Mouse (Mus musculus) CH12.LX (cell line): ENCODE data around the gene Plppr3. TPM values are rescaled to one million over a fixed set of nuclear protein-coding genes. Genes with fewer than 3 reads are reported as not detected.

ENCODE experiments used
- DNase-seq: peaks from one replicate; pipeline ENCODE4 v3.0.0-alpha.2; 2013; ENCODE audit errors: extremely low read depth
- H3K27ac ChIP-seq: 2 replicates; pipeline ENCODE4 v1.5.1; 2012; ENCODE audit warnings: low read depth, mild to moderate bottlenecking, control low read depth, moderate library complexity; ENCODE audit not compliant: insufficient read depth
- H3K27me3 ChIP-seq: replicated peaks from 2 replicates; pipeline ENCODE3; 2012; ENCODE audit warnings: inconsistent platforms
- H3K36me3 ChIP-seq, 2 experiments: replicated peaks in 1 of 2; 2 replicates each; pipeline versions ENCODE3 to v1.6.1; 2012; ENCODE audit warnings: inconsistent platforms in 1 of 2, low read length in 1 of 2, mild to moderate bottlenecking in 1 of 2, mixed read lengths in 1 of 2, moderate library complexity in 1 of 2; ENCODE audit not compliant: control insufficient read depth in 1 of 2, insufficient read depth in 1 of 2
- H3K4me1 ChIP-seq, 2 experiments: 2 replicates each; pipeline ENCODE4 v1.6.1; 2012; ENCODE audit warnings: inconsistent platforms in 1 of 2, moderate library complexity in 1 of 2; ENCODE audit not compliant: insufficient read depth in 2 of 2, control insufficient read depth in 1 of 2
- H3K4me2 ChIP-seq: 2 replicates; pipeline ENCODE4 v1.6.1; 2012; ENCODE audit warnings: low read depth, mild to moderate bottlenecking, control low read depth; ENCODE audit not compliant: poor library complexity, insufficient read depth, severe bottlenecking
- H3K4me3 ChIP-seq, 3 experiments: fragments of 150-350 bp in 1 of 3; sonication (generic) in 1 of 3; replicated peaks in 1 of 3; 2 replicates each; pipeline versions ENCODE3 to v1.5.1; 2011 to 2012; ENCODE audit warnings: low read depth in 2 of 3, low read length in 2 of 3, mild to moderate bottlenecking in 2 of 3, moderate library complexity in 2 of 3, control low read depth in 1 of 3, improper control_type of control experiment in 1 of 3, inconsistent platforms in 1 of 3, mixed read lengths in 1 of 3; ENCODE audit not compliant: poor library complexity in 1 of 3
- H3K79me2 ChIP-seq: replicated peaks from 2 replicates; pipeline ENCODE4 v1.6.1; 2012; ENCODE audit warnings: mild to moderate bottlenecking, moderate library complexity; ENCODE audit not compliant: control insufficient read depth, poor library complexity, insufficient read depth, severe bottlenecking; ENCODE audit errors: extremely low read depth
- H3K9ac ChIP-seq: 2 replicates; pipeline ENCODE4 v1.6.1; 2012; ENCODE audit warnings: low read depth, mild to moderate bottlenecking, control low read depth, moderate library complexity; ENCODE audit not compliant: insufficient read depth
- H3K9me3 ChIP-seq: replicated peaks from 2 replicates; pipeline ENCODE3; 2012; ENCODE audit warnings: low read length, inconsistent platforms, mixed read lengths
- CTCF ChIP-seq, 2 experiments: IDR thresholded peaks in 1 of 2; conservative IDR thresholded peaks in 1 of 2; 2 replicates each; pipeline ENCODE4 v1.5.1; 2011 to 2012; ENCODE audit warnings: low read depth in 2 of 2, low read length in 2 of 2, improper control_type of control experiment in 1 of 2, inconsistent platforms in 1 of 2, mild to moderate bottlenecking in 1 of 2, moderate library complexity in 1 of 2
- E2F4 ChIP-seq: IDR thresholded peaks from 2 replicates; pipeline ENCODE4 v1.6.1; 2011; ENCODE audit warnings: low read depth, low read length, improper control_type of control experiment; ENCODE audit not compliant: insufficient replicate concordance
- ELF1 ChIP-seq: IDR thresholded peaks from 2 replicates; pipeline ENCODE4 v1.6.1; 2014; ENCODE audit warnings: low read depth, mild to moderate bottlenecking, inconsistent platforms, low read length, improper control_type of control experiment
- EP300 ChIP-seq: IDR thresholded peaks from 2 replicates; pipeline ENCODE4 v1.6.1; 2011; ENCODE audit warnings: low read length, improper control_type of control experiment
- ETS1 ChIP-seq: conservative IDR thresholded peaks from 2 replicates; pipeline ENCODE4 v1.6.1; 2012; ENCODE audit warnings: low read depth, mild to moderate bottlenecking, inconsistent platforms, low read length, improper control_type of control experiment, moderate library complexity
- GABPA ChIP-seq: IDR thresholded peaks from 2 replicates; pipeline ENCODE4 v1.6.1; 2012; ENCODE audit warnings: low read depth, low read length, improper control_type of control experiment, inconsistent platforms; ENCODE audit not compliant: insufficient replicate concordance
- KAT2A ChIP-seq: IDR thresholded peaks from 2 replicates; pipeline ENCODE4 v1.6.1; 2012; ENCODE audit warnings: low read length, improper control_type of control experiment, inconsistent platforms; ENCODE audit not compliant: insufficient replicate concordance
- MXI1 ChIP-seq: IDR thresholded peaks from 2 replicates; pipeline ENCODE4 v1.6.1; 2011; ENCODE audit warnings: mild to moderate bottlenecking, low read depth, low read length, improper control_type of control experiment
- NRF1 ChIP-seq: IDR thresholded peaks from 2 replicates; pipeline ENCODE4 v1.6.1; 2014; ENCODE audit warnings: low read depth, mild to moderate bottlenecking, inconsistent platforms, low read length, improper control_type of control experiment, moderate library complexity
- POLR2AphosphoS2 ChIP-seq: IDR thresholded peaks from 2 replicates; pipeline ENCODE4 v1.6.1; 2011; ENCODE audit warnings: low read depth, low read length, improper control_type of control experiment
- RAD21 ChIP-seq: IDR thresholded peaks from 2 replicates; pipeline ENCODE4 v1.6.1; 2011; ENCODE audit warnings: low read depth, mild to moderate bottlenecking, low read length, improper control_type of control experiment, moderate library complexity
- SIN3A ChIP-seq: IDR thresholded peaks from 2 replicates; pipeline ENCODE4 v1.6.1; 2012; ENCODE audit warnings: low read length, improper control_type of control experiment, inconsistent platforms
- SMC3 ChIP-seq: IDR thresholded peaks from 2 replicates; pipeline ENCODE4 v1.6.1; 2011; ENCODE audit warnings: low read depth, low read length, improper control_type of control experiment
- USF2 ChIP-seq: conservative IDR thresholded peaks from 2 replicates; pipeline ENCODE4 v1.6.1; 2011; ENCODE audit warnings: low read depth, low read length, improper control_type of control experiment
- ZMIZ1 ChIP-seq: IDR thresholded peaks from 2 replicates; pipeline ENCODE4 v1.6.1; 2012; ENCODE audit warnings: low read depth, mild to moderate bottlenecking, inconsistent platforms, low read length, improper control_type of control experiment
- dilution Hi-C: fragments of 300-500 bp; cut with MboI; formaldehyde crosslinking; loops from 2 replicates; pipeline ENCODE4 v1.14.3; 2020; ENCODE audit warnings: low sequenced_read_pairs; ENCODE audit not compliant: extremely low pct_unique_long_range_greater_than_20kb, extremely low pct_ligation_motif_present
- in situ Hi-C: fragments of 300-500 bp; cut with MboI; formaldehyde crosslinking; loops from 3 replicates; pipeline ENCODE4 v1.14.3; 2019; ENCODE audit warnings: low sequenced_read_pairs, low pct_ligation_motif_present, low pct_unique_long_range_greater_than_20kb, mixed read lengths
- polyA plus RNA-seq: library from polyadenylated mRNA; unstranded; fragments of >175 nt; gene quantifications from 2 replicates; pipeline ENCODE4 v1.2.1, GENCODE M21; 2012; ENCODE audit warnings: low read depth; ENCODE audit not compliant: insufficient read length
- total RNA-seq, 2 experiments: library from RNA; depleted of rRNA; stranded (reverse); fragments of 300-350 nt in 1 of 2; fragments of >200 nt in 1 of 2; gene quantifications; 2 replicates each; pipeline ENCODE4 v1.2.3; 2012 to 2014

Plppr3 gene
- total and polyA plus RNA-seq, 3 experiments = 0.47 to 3.4 TPM; not detected in 1

DNA sequence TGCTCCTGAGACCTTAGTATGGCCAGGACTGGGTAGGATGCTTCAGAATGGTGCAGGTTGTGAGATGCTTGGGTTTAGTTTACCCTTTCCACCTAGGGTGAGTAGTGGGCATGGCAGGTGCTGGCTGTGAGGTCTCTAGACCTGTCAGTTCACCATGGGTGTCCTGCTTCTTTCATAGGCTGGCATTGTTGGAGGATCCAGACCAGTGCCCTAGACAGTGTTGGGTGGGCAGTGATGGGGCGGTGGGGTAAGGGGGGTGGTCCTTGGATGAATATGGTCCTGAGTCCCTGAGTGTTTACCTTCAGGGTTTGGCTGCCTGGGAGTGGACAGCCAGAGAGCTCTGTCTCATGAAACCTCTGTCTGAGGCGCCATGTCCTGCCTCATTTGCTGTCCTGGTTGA lies 16.5 kb downstream of the Plppr3 start:
- H3K4me1 ChIP-seq = peaks cover 11 to 26% of the 10 kb centered on the region in 2 experiments
- no peaks in the 10 kb centered on the region for H3K9me3 ChIP-seq
- no peak for TF ChIP-seq ETS1
- no peak for TF ChIP-seq ZMIZ1
- no peak for TF ChIP-seq MXI1
- TF ChIP-seq EP300 = no peak
- TF ChIP-seq ELF1 = no peak
- no peak for TF ChIP-seq GABPA
- no peak for TF ChIP-seq USF2
- TF ChIP-seq NRF1 = no peak
- TF ChIP-seq RAD21 = no peak
- TF ChIP-seq E2F4 = no peak
- TF ChIP-seq CTCF (conservative IDR thresholded peaks at IDR 0.05 in 1 of 2, IDR thresholded peaks at IDR 0.05 in 1 of 2; ENCODE audit: low read depth in 2 of 2, low read length in 2 of 2) = no peak
- no peak for TF ChIP-seq POLR2AphosphoS2
- no peak for TF ChIP-seq KAT2A
- peaks cover 61% of the 10 kb centered on the region for H3K79me2 ChIP-seq
- H3K4me3 ChIP-seq = peak overlapping the region in 1 of 3 experiments; percentile 100
- H3K27ac ChIP-seq = no peak overlapping the region
- in situ Hi-C loops = no loop called here
- peak overlapping the region; percentile 53; the same call in 1 of the 2 replicates for H3K4me2 ChIP-seq
- dilution Hi-C loops = no loop called here
- H3K27me3 ChIP-seq = no peaks in the 10 kb centered on the region
- peaks cover 67 to 71% of the 10 kb centered on the region in 2 experiments for H3K36me3 ChIP-seq
- H3K9ac ChIP-seq = no peak overlapping the region
- no peak for DNase-seq

DNA sequence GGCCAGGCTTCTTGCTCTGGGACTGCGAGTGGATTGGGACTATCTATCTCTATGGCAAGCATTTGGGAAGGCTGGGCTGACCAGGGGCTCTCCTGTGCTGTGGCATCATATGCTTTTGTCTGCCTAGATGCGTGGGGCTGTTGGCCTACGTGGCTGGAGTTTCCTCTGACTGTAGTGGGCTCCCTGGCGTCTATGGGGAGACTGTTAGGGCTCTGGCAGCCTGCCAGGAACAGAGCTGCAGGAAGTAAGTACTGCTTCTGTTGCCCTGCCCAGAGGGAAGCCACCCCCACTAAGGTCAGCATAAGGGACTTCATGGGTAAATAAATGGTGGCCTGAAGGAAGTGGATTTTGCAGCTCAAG lies 17.0 kb downstream of the Plppr3 start:
- H3K4me1 ChIP-seq = peaks cover 11 to 31% of the 10 kb centered on the region in 2 experiments
- H3K4me2 ChIP-seq = peak overlapping the region; percentile 53
- TF ChIP-seq SMC3 (no peak), SIN3A (peak; percentile 30; the same call in 1 of the 2 replicates), RAD21 (no peak), KAT2A (no peak)
- H3K79me2 ChIP-seq = peaks cover 61% of the 10 kb centered on the region
- dilution Hi-C loops = no loop called here
- peaks cover 62 to 66% of the 10 kb centered on the region in 2 experiments for H3K36me3 ChIP-seq
- no peak overlapping the region; the same call in none of the 2 replicates for H3K9ac ChIP-seq
- no peaks in the 10 kb centered on the region for H3K27me3 ChIP-seq
- DNase-seq = no peak
- H3K9me3 ChIP-seq = no peaks in the 10 kb centered on the region
- peak overlapping the region in 2 of 3 experiments; percentile 90 to 100 for H3K4me3 ChIP-seq
- H3K27ac ChIP-seq = no peak overlapping the region
- in situ Hi-C loops = no loop called here
